Mouse (Mus musculus) right cerebral cortex, postnatal 14 days (tissue): ENCODE measurements around the gene Olfr1418.

Experiments used
- DNase-seq: peaks from one replicate; pipeline ENCODE4 v3.0.0; 2022

Olfr1418 gene

DNA sequence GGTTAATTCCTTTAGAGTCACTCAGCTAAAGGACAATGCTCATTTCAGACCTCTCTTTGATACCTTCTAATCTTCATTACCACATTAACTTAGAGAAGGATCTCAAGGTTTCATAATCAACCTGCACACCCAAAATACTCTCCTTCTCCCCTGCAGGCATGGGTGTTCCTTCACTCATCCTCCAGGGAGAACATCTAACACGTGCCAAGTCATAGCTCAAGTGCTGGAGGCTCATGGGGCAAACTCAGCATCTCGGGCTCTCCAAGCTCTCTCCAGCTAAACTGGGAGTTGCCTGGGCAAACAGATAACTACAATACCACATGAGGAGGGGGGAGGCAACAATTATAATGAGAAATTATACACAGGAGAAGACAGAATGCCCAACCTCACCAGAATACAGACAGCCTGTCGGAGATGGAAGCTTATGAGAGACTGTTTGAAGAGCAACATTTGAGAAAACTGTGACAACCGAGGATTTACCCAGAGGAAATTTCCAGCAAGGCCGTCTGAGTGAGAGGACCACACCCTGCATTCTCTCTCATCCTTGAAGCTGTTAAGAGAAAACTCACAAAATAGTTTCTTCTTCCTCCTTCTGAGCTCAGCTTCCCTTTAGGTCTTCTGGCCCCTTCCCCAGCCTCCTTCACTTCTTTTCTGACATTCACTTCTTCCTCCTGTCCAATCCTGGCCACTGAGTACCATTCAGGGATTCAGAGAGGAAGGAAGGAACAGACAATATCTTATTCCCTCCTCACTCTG is 50.7 kb downstream of the Olfr1418 start:
- DNase-seq, result no peak

DNA sequence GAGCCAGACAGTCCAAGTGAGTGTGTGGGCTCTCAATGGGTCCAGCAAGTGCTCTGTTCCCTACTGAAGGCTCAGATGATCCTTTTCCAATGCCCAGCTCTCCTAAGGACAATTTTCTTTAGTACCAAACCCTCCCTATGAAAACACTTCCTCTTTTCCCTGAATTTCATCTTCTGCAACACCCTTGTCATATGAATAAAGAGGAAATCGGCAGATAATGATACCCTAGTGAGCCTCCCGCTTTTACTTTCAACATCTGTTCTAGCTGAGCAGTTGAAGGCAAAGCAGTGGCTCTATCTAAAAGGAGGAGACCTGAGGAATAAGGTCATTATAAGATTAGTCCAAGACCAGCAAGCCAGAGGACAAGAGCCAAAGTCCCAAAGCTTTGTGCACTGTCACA is 52.4 kb downstream of the Olfr1418 start:
- DNase-seq, result no peak

DNA sequence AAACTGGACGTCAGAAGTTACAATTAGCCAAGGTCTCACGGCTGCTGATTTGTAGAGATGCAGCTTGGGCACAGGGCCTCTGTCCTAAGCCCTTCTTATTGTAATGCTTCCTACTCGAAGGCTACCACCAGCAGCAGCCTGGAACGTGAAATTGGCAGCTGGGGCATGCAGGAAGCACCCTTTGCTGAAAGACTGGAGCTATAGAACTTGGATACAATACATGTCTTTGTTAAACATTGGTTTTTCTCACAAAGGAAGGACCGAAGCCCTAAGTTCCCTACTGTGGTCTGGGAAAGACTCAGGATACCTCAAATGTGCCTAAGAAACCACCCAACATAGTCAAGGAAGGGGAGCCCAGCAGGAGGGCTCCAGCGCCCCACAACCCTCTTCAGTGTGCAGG is 53.0 kb downstream of the Olfr1418 start:
- DNase-seq, result no peak

DNA sequence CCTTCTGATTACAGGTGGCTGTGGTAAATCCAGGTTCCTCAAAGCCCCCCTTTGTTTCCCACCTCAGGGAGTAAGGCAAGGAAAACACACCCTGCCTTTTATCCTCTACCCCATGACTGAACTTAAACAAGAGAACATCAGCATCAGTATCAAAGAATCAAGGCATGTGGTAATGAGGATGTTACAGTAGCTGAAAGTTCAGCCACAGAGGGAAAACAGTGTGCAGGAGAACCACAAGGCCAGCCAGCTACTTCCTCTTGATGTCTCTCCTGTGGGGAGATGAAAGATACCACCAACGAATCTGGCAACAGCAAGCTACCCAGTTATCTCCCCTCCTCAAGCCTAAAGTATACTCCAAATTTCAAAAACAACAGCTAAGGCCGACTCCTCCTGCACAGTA is 53.6 kb downstream of the Olfr1418 start:
- DNase-seq, result no peak

DNA sequence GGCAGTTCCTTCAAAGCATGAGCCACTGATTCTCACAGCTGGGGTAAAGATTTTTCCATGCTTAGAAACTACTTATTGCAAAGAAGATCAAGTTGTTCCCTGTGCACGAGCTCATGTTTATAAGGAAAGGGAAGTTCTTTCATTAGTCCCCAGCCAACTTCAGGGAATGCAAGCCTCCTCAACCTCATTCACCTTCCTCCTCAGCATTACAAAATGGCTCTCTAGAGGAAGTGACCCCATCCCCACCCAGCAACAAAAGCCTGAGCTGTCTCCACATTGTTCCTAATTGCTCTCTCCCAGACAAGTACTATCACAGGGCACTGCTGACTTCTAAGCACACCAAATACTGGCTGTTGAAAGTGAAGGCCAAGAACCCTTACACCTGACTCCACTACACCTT is 56.4 kb downstream of the Olfr1418 start:
- no peak for DNase-seq
